Mouse (Mus musculus): Measurements from ENCODE around the gene Tmem56.

Gene Tmem56

DNA sequence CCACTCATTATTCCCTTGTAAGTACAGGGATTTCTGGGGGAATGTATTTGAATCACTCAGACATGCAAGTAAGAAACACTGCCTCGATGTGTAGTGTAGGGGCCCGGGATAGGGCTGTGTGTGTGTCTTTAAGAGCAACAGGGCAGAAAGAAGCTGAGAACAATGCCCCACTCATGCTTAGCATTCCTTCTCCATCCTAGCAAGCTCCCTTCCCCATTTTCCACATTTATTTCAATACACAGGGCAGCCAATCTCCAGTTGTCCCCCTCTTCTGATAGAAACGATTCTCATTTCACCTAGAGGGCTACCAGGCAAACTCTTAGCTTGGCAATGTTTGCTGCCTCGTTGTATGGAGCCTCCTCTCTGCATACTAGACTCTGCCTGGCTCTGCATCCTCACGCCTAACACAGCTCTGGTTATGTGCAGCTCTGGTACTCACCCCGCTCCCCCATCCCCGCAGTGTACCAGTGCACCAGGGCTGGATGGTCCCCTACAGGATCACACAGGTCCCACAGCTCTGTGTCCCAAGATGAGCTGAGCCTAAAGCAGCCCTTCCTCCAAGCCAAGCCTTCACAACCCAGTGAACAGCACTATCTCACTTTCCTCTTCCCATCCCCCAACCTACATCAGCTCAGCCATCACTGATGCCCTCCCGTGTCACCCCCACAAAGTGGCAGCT lies 42.4 kb downstream of the Tmem56 start:
- DNase-seq (ENCODE audit: low spot score in 2 of 2): no peak

DNA sequence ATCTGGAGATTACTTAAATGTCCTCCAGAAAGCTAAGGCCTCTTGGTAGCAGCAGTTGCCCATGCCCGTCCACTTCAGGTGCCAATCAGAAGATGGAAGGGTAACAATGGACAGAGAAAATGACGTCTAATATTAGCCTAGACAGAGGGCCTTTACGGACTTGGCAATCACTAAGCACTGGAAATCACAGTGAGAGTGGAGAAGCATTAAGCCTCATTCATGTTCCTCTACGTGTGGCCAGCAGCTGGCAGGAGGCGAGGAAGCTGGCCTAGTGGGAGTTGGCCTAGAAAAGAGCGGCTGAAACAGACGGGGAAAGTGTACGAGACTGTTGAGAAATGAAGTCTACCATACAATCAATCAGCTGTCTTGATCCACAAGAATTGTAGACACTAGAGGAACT lies 43.8 kb downstream of the Tmem56 start:
- DNase-seq (ENCODE audit: low spot score in 2 of 2): no peak

DNA sequence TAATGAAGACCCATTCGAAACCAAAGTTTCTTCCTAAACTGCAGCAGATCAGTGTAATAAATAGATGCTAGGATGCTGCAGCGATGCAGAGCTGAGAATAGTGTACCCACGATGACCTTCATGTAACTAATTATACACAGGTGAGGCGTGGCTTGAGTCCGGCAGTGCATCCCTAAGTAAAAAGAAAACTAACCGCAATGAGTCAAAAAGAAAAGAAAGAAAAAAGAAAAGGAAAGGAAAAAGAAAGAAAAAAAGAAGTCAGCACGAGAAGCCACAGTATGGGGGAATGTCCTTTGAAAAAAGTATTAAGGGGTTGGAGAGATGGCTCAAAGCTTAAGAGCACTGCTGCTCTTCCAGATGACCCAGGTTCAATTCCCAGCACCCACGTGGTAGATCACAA lies 58.1 kb downstream of the Tmem56 start:
- no peak for DNase-seq (ENCODE audit: low spot score in 2 of 2)

DNA sequence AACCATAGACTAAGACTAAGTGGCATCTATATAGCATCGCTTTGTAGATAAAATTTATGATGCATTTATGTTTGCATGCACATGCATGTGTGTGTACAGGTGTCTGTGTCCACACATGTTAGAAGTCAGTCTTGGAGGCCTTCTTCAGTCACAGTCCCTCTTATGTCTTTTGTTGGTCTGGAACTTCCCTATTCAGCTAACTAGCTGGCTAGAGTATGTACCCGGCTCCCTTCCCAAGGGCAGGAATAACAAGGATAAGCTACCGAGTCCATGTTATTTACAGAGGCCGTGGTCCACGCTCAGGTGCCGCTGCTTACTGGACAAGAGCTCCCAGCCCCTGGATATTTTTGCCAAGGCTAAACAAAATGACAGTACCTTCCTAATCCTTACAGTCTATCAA lies 58.7 kb downstream of the Tmem56 start:
- no peak for DNase-seq (ENCODE audit: low spot score in 2 of 2)

DNA sequence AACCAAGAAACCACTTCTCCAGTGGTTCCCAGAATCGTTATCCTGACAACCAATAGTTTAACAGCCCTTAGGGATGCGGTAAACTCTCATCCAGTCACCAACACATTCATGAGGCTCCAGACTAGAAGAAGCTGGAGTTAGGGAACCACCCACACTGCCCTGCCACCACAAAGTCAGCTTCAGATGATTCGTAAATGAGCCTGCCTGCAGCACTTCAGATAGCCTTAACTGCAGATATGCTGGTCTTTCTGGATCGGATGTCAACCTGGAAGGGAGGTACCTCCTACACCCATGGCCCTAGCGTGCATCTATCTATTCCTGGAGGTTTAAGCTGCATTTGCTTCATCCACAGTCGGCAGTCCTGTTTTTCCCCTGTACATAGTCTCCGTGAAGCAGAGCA lies 60.9 kb downstream of the Tmem56 start:
- DNase-seq (ENCODE audit: low spot score in 2 of 2): no peak

DNA sequence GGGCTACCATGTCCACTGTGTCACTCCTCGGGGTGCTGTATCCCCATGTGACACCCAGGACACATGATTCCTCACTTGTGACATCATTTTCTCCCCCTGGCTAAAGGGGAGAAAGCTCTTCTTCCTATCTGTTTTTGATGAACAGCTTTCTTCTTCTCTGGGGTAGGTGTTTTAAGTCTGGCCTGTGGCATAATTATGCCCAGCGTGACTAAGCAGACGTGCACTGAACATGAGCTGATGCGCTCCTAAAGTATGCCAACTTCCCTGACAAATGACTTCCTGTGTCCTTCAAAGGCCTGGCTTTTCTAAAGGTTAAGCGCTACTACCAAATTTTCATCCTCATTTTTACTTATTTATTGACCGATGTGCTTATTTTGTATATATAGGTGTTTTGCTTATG lies 65.9 kb downstream of the Tmem56 start:
- no peak for DNase-seq (ENCODE audit: low spot score in 2 of 2)

DNA sequence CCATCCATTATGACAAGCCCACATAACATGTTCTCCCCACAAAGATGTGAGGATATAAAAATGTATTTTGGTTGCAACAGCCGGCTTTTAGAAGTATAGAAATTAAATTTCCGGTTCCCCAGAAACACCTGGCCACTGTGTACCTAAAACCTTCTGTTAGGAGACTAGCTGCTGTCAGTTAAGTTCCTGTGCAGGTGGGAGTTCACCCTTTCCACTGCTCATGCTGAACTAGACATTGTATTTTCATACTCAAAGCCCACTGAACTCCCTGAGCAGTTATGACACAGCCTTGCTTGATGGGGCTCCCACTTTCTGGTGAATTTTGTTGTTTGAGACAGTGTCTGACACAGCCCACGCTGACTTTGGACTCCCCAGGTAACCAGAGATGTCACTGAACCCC lies 69.4 kb downstream of the Tmem56 start:
- no peak for DNase-seq (ENCODE audit: low spot score in 2 of 2)

DNA sequence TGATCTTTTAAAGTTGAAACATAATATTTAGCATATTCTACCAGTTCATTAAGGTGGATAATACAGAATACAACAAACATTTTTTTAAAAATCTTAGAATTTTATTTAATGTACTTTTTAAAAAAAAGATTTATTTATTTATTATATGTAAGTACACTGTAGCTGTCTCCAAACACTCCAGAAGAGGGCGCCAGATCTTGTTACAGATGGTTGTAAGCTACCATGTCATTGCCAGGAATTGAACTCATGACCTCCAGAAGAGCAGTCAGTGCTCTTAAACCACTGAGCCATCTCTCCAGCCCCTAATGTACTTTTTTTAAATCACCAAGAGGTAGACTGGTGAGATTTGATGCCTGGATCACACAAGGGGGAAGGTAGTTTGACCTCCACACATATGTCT lies 70.7 kb downstream of the Tmem56 start:
- DNase-seq (ENCODE audit: low spot score in 2 of 2): no peak

DNA sequence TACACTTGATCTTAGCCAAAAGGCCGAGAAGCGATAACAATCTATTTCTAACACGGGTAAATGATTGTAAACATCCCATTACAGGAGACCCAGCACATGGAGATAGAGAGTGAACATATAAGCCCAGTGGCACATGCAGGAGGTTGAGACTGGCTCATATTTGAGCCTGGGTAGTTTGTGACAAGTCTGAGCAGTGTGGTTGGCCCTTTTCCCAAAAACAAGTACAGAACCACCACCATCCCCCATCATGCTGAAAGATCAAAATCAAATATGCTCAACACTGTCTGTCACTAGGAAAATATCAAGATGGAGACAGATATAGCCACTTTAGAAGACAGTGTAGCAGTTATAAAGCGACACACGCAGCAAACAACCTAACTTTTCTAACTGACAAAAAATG lies 73.9 kb downstream of the Tmem56 start:
- no peak for DNase-seq (ENCODE audit: low spot score in 2 of 2)

DNA sequence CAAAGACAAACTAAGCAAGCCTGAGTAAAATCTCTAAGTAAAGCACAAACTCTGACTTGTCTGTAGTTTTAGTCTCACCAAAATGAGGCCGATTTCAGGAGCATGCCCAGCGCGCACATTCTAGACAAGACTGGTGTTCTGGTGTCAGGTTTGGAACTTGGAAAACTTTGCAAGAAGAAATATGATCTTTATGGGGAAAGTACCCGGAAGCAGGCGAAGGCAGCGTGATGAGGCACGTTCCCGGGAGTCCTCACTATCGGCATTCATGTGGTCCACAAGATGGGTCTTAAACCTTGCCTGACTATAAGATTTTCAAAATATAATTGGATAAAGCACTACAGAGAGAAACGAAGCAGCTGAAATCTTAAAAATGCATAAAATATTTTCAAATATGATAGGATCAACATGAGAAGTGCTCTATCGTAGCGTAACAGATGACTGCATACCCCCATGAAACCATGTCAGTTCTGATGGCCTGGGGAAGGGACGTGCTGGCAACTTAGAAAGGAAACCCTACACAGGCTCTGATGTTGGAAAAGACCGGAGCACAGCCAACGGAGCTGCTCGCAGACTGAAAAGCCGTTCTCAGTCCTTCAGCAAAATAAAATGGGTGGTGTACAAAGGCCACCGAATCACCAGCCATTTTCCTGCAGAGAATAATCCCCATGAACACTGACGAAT lies 76.6 kb downstream of the Tmem56 start:
- DNase-seq (ENCODE audit: low spot score in 2 of 2): no peak

DNA sequence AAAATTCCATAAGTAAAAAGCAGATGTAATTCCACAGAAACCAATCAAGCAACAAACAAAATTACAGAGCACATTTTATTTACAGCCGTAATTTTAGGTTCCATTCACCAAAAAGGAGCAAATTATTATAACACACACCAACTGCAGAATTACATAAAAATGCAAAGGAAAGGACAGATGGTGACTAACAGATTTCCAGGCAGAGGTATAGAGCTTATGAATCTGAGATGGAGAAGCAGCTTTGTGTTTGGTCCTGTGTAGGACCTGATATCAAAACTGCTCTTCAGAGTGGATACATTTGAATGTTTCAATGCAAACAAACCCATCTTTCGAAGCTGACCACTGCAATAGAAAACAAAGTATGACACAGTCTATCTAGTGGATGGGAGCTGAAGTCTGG lies 80.3 kb downstream of the Tmem56 start:
- no peak for DNase-seq (ENCODE audit: low spot score in 2 of 2)

DNA sequence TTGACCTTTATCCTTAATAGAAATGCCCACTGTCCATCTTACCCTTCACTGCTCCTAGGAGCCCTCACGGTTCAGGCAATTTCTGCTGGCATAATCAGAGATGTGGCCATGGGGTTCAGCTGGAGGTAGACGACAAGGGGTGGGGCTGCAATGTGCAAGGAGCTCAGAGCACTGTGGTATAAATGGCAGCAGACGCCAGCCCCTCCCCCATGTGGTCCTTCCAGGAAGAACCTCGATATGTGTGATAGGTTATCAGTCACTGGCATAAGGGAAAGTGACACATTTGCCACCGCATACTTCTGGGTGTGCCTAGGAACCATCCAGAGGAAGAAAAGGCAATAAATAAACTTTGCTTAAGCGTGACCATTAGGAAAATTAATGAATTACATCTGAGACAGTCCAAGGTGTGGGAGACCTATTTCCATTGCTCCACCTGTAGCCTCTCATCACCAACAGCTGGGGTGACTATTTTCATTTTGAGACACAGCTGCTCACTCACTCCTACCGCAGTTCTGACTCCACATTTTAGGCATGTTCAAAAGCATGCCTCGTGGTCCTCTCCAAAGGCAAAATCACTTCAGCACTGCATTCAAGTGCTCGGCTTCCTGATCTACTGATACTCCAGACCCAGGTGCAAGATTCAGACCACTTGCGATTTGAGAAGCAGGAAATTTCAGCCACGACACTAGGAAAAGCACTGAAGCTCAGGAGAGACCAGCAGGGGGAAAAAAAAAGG lies 81.7 kb downstream of the Tmem56 start:
- DNase-seq (ENCODE audit: low spot score in 2 of 2): no peak

DNA sequence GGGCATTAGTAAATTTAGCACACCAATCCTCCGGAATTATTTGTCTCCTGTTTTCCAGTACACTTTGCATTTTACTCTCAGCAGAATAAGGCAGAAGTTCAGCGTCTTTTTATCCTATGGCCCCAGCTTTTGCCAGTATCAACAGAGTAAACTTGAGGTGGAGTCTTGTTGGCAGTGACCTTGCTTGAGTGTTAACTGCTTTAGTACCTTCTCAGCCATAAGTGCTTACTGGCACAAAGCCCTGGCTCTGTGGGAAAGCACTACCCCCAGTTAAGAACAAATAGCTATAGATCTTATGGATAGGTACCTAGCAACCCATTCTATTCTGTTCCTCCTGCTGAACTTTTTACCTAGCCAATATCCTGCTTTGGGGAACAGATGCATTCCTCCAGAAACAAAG lies 93.7 kb downstream of the Tmem56 start:
- no peak for DNase-seq (ENCODE audit: low spot score in 2 of 2)

DNA sequence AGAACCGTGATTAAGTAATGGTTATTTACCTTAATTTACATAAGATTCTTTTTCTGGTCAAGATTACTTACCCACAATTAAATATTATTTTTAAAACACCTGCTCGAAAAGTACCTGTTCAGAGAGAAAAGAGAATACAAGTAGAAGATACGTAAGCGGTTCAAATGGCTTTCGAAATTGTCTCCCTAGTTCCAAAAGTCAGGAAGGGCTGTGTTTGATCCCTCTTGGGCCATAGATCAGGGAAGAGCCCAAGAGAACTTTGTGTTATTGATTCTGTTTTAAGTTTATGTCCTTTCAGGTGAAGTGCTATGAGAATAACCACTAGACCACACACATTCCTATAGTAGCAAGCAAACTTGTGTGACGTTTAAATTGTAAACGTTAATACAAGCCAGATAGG lies 95.4 kb downstream of the Tmem56 start:
- DNase-seq (ENCODE audit: low spot score in 2 of 2): no peak

DNA sequence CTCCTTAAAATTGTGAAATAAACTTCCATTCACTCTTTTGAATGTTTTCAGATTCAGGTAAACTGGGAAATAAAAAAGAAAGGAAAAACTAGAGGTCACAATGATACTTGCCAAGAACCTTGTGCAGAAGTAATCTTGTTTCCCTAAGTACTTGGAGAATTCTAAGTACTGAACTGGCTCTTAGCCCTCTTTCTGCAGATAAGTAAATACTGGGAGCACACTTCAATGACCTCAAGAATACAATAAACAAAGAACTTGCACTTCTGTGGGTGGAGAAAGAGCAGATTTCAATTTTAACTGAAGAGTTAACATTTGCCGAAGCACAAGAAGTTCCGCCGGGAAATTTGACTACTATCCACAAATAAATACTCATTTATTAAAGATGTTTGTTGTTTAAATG lies 96.0 kb downstream of the Tmem56 start:
- no peak for DNase-seq (ENCODE audit: low spot score in 2 of 2)

DNA sequence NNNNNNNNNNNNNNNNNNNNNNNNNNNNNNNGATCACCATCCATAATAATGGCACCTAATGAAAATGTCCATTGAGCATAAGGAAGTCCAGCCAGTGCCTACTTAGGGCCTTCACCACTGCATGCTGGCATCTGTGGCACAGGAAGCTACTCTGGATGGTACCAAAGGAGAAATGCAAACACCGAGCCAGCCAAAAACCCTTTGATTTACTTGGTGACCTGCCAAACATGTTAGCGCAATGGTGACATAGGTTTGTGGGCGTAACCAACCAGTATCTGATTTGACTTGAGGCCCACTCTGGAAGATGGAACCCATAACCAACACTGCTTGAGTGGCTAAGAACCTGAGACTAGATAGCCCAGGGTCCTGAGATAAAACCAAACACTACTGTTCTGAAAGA lies 97.7 kb downstream of the Tmem56 start:
- peak in 1 of 2 experiments; percentile 5 for DNase-seq (ENCODE audit: low spot score in 2 of 2)

DNA sequence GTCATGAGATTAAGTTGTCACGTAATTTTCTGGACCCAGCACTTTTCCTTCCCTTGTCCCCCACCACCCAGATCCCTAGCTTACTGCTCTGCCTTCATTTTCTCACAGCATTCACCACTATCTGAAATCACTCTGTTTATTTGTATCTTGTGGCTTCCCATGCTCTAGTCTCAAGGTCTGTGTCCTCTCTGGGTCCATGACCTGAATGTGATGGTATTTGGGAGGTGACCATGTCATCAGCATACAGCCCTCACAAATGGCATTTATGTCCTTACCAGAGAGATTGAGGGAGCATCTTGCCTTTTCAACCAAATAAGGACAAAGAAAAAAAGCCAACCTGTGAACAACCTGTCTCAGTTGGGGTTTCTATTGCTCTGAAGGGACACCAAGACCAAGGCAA lies 106.9 kb downstream of the Tmem56 start:
- no peak for DNase-seq (ENCODE audit: low spot score in 2 of 2)

DNA sequence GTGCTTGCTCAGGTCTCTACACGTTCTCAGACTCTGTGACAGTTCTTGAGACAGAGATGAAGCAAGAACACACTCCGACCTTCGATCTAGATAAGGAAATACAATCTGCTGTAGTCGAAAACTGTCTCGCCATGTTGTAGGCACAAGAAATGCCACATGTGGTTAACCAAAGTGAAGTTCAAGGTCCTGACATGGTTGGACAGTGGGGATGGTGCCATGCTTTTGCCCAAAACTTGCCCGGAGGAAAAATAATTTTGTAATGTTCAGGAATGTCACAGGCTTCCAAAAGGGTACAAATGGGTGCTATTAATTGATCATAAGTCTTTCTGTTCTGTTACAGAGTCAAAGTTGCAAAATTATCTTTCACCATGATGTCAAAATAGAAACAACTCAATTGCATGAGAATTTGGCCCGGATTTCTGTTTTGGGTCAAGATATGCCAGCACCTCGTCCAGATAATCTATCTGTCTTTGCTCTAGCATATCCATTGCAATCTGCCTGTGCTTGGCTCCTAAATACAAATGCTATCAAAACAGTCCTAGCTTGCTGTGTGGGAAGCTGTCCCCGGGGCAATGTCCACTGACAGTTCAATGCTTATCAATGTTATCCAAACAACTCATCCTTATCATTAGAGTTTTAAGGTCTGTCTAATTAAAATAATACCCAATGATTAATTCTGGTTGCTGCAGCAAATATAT lies 108.5 kb downstream of the Tmem56 start:
- DNase-seq (ENCODE audit: low spot score in 2 of 2): peak in 1 of 2 experiments; percentile 7

DNA sequence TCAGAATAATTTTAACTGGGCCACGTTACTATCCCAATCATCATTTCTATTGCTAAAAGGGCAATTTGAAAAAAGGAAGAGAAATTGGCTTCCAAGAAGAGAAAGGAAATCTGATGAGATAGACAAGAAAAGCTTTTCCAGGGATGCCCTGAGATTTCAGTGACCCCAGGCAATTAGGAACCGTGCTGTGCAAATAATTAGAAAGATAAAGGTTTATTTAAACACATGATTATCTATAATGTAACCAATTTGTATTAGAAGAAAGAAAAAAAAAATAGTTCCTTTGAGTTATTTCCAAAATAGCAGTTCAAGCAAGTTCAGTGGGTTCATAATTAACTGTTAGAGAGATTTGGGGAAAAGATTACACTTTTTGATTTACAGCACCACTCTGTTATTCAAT lies 110.2 kb downstream of the Tmem56 start:
- no peak for DNase-seq (ENCODE audit: low spot score in 2 of 2)

DNA sequence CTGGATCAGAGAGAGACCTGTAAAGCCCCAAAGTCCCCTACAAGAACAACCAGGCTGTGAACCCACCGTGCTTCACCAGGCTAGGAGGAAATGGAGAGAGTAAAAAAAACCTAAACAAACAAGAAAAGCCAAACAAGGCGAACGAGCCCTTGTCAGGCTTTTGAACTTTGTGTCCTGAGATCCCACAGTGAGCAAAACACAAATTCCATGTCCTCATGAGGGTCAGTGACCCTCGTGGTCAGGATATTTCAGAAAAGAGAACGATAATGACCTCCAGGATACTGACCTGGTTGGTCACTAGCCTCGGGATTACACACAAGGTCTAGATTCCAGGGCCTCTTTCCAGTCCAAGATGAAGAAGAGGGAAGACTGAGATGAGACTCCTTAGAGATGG lies 111.0 kb downstream of the Tmem56 start:
- DNase-seq (ENCODE audit: low spot score in 2 of 2): no peak

DNA sequence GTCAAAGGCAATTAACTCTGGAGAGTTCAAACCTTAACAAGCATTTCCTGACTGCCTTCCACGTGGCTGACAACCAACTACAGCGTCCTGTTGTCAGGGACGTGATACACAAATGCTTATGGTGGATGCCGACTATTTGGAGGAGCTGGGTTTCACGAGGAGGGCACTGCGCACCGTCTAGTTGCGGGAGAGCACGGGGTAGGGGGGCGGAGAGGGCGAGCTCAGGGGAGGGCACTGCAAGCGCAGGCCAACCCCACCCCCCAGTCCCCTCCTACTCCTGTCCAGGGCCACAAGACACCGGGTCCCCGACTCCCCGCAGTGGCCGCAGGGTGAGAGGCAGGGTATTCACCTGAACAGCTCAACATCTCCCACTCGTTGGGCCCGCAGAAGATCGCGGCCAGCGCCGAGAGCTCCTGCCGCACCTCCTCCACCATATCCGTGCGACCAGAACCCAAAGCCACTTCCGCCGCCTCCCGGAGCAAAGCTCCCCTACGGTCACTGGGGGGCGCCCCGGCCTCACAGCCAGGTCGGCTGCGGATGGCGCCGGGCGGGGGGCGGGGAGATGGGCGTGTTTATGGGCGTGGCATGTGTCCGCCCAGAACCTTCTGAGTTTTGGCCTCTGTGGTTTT lies 111.5 kb downstream of the Tmem56 start, which contains the start of gene Rwdd3:
Rwdd3 (minus strand) TSS at position 453 of the 629 bp plus-strand sequence.
- DNase-seq (ENCODE audit: low spot score in 2 of 2): peak; percentile 87 to 89

DNA sequence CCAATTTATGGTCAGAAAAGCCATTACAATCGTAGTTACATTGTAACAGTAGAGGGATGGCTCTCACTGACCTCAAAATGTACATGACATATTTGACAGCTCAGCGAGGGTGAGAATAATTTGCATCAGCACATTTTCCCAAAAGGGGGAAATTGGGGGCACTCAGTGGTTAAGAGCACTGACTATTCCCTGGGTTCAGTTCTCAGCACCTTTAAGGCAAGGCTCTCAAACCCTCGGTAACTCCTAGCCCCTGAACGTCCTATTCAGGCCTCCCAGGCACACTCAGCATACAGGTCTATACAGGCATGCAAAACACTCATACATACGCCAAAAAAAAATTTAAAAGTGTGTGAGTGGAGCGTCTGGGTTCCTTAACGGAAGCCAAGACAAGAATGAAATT lies 112.3 kb downstream of the Tmem56 start:
- no peak for DNase-seq (ENCODE audit: low spot score in 2 of 2)

Data from urinary bladder, postnatal 36 days (tissue).